10 mouse cellular contexts compared by ENCODE assay signal in genomic region chr3:52030114-52030513, GRCm38 (mm10).
DNase-seq lines count a peak whose midpoint lies in the region; ATAC-seq and TF ChIP-seq lines count a peak whose summit lies in the region.
"Had no signal": no experiment of that assay in that cellular context is flagged by ENCODE, and none has a peak within 500 bp of the region (broad histone marks: within the 10 kb centered on the region; RNA-seq: fewer than 3 reads in every experiment).

No protein-coding gene starts in this region.

- H3K36me3 ChIP-seq in heart, postnatal 0 days (replicated peaks; ENCODE audit: control insufficient read depth, insufficient read depth, low read length): no peaks in the 10 kb centered on the region
- no peaks in the 10 kb centered on the region for H3K36me3 ChIP-seq in lung, embryonic 14.5 days (ENCODE audit: insufficient read depth)

- H3K4me1 ChIP-seq in heart, postnatal 0 days (ENCODE audit: control insufficient read depth, insufficient read depth): peaks cover 8% of the 10 kb centered on the region
- H3K4me1 ChIP-seq in lung, embryonic 14.5 days (ENCODE audit: insufficient read depth): peaks cover 15% of the 10 kb centered on the region

- DNase-seq in frontal cortex, postnatal 36 days (ENCODE audit: low spot score in 2 of 2): no peak
- DNase-seq in B cell, adult 2 months: peak; percentile 37 to 39
- DNase-seq in heart, postnatal 0 days (ENCODE audit: low spot score): no peak
- DNase-seq in lung, embryonic 14.5 days: peak; percentile 63
- no peak for DNase-seq in embryo, embryonic 9.5 days (ENCODE audit: extremely low spot score)
- no peak for DNase-seq in kidney, adult 9 months
- no peak for DNase-seq in yolk sac, embryonic 10.5 days (ENCODE audit: low spot score)
- DNase-seq: cerebellum, postnatal 36 days had no signal

- no peaks in the 10 kb centered on the region for H3K9me3 ChIP-seq in heart, postnatal 0 days (replicated peaks; ENCODE audit: control insufficient read depth, low read length)
- no peaks in the 10 kb centered on the region for H3K9me3 ChIP-seq in lung, embryonic 14.5 days (ENCODE audit: low read depth, low read length)

- TF ChIP-seq CTCF in heart, postnatal 0 days (IDR thresholded peaks at IDR 0.05; ENCODE audit: low read depth): peak; percentile 29; the same call in 1 of the 2 replicates
- TF ChIP-seq CTCF in lung, embryonic 14.5 days (IDR thresholded peaks at IDR 0.05; ENCODE audit: low read depth): peak; percentile 51

- peak overlapping the region; percentile 64 for H3K4me2 ChIP-seq in heart, postnatal 0 days (ENCODE audit: low read depth, low read length)
- peak overlapping the region; percentile 60 for H3K4me2 ChIP-seq in lung, embryonic 14.5 days

- H3K27me3 ChIP-seq in heart, postnatal 0 days (ENCODE audit: control insufficient read depth, insufficient read depth, low read length): no peaks in the 10 kb centered on the region
- H3K27me3 ChIP-seq in lung, embryonic 14.5 days (ENCODE audit: insufficient read depth, low read length): no peaks in the 10 kb centered on the region
- H3K27me3 ChIP-seq: CH12.LX had no signal

- 0 out of 2 replicates have a peak overlapping the region, but pooled peaks have one; percentile 46 for H3K27ac ChIP-seq in heart, postnatal 0 days (ENCODE audit: low read depth)
- peak overlapping the region; percentile 70 for H3K27ac ChIP-seq in lung, embryonic 14.5 days (ENCODE audit: low read depth)

- no peak for TF ChIP-seq EP300 in heart, postnatal 0 days (IDR thresholded peaks at IDR 0.05; ENCODE audit: low read depth)

- peak overlapping the region; percentile 46 for H3K4me3 ChIP-seq in heart, postnatal 0 days (ENCODE audit: low read depth, low read length)
- H3K4me3 ChIP-seq in lung, embryonic 14.5 days (ENCODE audit: low read depth, low read length): peak overlapping the region; percentile 26

- 34% methylated on average over 10 of the region's 10 CpGs for WGBS in heart, postnatal 0 days
- WGBS in lung, embryonic 14.5 days: 12% methylated on average over 10 of the region's 10 CpGs

- ATAC-seq in frontal cortex, adult (ENCODE audit: low TSS enrichment): peak; percentile 59
- ATAC-seq in heart, postnatal 0 days (ENCODE audit: insufficient read depth, low read depth): peak; percentile 61
- ATAC-seq in lung, embryonic 14.5 days (ENCODE audit: insufficient read depth): peak; percentile 59

- peak overlapping the region; percentile 36 for H3K9ac ChIP-seq in heart, postnatal 0 days (replicated peaks; ENCODE audit: low read depth, low read length)
- H3K9ac ChIP-seq in lung, embryonic 14.5 days: 0 out of 2 replicates have a peak overlapping the region, but pooled peaks have one; percentile 18

Comparison
In these comparisons a context has a peak if more than half of its experiments do, and no peak if none do; other contexts are left out.
1. DNase-seq: peak in B cell, adult 2 months (2 of 2) and lung, embryonic 14.5 days (single experiment); none in frontal cortex, postnatal 36 days (0 of 2), heart, postnatal 0 days (single experiment), embryo, embryonic 9.5 days (single experiment), kidney, adult 9 months (single experiment) and yolk sac, embryonic 10.5 days (single experiment).
2. Peak in every context shown above with its lines, with median percentiles within 50 percentile points of each other: ATAC-seq.